Mouse (Mus musculus): ENCODE results near the gene Tmem119.

The Tmem119 gene

DNA sequence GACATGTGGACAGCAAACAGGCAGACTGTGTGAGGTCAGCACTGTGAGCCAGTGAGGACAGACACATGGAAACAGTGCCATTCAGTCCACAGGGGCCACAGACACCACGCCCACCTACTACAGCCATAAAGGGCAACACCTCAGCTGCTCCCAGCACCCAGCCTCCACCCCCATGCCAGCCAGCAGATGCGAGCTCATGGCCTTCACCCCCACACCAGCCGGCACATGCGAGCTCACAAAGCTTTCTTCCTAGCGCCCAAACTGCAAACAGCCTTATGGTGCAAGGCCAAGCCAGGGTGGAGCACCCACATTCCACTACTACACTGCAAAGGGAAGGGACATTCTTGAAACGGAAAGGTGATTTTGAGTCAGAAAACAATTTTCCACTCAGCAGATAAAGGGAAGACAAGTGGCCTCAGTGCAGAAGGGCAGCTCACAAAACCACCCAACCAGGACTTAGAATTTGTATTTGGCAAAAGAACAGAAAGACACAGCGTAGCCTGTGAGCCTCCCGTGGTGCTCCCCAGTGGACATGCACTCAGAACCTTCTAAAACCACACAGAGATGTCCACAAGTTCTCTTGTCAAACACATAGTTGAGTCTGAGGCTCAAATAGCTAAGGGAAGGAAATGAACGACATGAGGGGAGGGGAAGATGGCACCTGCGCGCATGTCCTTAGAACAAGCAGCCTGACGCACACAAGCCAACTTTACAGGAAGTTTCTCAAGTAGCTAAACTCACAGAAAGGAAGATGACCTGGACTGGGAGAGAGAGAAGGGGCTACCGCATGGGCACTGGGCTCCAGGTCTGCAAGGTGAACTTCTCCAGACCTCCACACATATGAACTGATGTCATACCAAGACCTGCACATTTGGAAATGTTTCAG is 34.4 kb downstream of the Tmem119 start:
- DNase-seq (ENCODE audit: low read depth) = no peak

DNA sequence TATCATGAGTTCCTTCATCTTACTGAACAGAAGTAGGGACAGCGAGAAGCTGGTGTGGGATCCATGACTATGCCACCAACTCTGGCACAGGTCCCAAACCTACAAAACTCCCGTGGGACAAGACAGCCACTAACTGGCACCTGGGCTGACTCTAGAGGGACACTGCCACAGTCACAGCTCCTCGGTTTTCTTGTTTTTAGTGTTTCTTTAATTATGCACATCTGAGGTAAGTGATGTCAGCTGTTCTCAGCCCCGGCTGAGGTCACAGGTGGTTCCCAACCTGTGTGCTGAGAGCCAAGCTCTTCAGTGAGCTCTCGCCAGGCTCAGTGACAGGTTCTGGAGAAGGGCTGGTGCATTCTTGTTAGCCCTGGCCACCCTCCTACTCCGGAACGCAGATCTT is 35.9 kb downstream of the Tmem119 start:
- no peak for DNase-seq (ENCODE audit: low read depth)

DNA sequence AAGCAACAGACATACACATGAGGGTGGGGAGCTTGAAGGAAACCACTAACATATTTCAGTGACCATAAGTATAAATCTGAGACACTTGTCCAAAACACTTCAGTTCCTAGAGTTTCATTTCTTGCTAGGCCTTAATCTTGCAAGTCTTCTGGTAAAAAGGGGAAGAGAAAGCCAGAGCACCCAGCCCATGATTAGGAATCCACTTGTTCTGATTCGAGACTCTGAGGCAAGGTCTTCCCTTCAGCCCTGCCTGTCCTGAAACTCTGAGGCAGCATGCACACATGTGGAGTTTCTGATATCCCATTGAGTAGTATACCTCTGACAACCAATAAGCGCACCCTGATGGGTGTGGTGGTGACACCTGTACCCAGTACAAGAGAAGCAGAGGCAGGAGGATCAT is 38.7 kb downstream of the Tmem119 start:
- DNase-seq (ENCODE audit: low read depth) = no peak

- DNase-seq (ENCODE audit: low read depth) = no peak
Measured at GRCm38 (mm10) chr5:113755347-113756030, 44.8 kb downstream of the Tmem119 start.

DNA sequence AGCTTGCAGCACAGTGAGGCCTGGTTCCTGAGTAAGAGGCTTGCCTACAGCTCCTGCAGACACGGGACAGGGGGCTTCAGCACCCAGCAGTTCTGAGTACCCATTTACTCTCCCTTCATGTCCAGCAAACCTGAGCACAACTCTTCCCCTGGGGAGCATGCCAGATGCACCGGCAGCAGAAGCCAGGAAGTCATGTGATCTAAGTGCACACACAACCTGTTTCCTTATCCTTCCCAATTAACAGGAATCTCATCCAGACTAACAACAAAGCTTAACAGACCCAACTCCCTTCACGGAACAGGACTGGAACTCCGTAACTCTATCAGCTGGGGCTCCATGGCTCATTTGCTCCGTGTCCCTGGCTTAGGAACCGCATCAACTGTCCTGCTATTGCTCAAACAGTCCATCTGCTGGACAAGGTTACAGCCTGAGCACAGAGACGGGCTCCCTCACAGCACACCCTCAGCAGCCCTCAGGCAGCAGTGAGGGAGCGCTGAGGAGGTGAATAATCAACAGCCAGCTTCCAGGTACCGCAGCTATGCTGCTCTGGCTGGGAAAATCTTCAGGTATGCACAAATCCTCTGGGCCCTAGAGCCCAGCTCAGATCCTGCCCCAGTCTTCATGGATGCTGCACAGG is 48.7 kb downstream of the Tmem119 start:
- DNase-seq (ENCODE audit: low read depth) = no peak

DNA sequence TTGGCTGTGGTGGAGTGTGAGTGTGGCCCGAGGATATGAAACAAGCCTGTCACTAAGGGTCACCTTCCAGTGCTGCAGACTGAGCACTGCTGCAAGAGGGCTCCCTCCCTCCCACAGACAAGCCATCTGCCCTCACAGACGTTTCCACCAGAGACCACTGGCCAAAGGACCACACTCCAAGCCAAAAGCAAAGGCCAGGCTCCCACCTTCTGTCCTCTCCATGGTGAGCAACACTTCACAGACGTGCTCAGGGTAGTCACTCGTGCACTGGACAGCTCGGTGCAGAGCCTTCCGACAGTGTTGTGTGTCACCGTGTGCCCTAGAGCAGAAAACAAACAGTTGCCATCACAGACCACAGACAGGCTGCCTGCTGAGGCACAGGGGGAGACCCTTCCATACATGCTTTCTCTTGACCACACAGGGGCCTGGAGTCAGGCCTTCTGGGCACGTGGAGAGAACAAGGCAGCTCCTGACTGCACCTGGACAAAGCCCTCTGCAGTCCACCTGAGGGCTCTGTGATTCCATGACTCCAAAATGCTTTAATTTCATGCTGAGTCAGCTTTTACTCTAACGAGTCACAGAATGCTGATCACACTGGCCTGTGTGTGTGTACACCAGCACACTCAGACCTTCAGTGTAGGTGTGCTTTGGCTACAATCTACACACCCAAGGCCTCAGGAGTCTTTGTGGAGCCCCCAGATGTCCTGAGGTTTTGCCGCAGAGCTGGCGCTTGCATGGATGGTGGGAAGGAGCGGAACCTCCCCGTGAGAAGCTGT is 51.6 kb downstream of the Tmem119 start:
- no peak for DNase-seq (ENCODE audit: low read depth)

DNA sequence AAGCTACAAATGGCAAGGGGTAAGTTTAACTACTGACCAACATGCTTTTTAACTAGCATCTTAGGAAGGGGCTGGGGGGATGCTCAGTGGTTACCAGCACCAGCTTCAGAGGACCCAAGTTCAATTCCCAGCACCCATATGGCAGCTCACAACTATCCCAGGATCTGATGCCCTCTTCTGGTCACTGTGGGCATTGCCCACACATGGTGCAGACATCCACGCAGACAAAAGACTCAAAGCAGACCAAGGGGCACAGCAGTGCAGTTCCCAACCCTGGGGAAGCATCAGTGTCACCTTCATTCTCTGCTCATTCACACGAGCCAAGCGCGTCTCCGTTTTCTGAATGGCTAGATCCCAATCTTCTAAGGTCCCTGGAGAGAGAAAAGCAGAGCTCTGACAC is 52.7 kb downstream of the Tmem119 start:
- no peak for DNase-seq (ENCODE audit: low read depth)
